Mouse (Mus musculus): ENCODE measurements at regions not wholly inside any gene's neighbourhood (a gene's known extent, or its start where the extent isn't known, plus 50 kb on each side); places are given as distances from the start of the nearest gene placed in this dataset.
"Not testable (repeated sequence)": the region's sequence is repeated elsewhere in the genome, so short reads cannot be mapped to it uniquely, and the experiment has no call there.

DNA sequence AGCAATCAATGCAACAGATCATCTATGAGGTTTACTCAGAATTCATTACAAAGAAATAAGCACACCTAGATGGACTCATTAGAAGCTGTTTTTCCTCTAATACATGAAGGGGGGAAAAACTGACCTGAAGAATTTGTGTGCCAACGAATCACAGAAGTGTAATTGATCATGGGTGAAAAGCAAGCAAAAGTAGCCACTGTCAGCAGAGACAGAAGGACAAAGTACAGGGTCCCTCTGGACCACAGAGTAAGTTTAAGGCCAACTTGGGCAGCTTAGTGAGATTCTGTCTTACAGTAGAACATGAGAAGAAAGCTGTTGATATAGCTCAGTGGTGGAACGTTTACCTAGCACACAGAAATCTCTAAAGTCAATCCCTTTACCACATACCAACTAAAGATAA is 523.7 kb downstream of the Synb start:
- no peaks in the 10 kb centered on the region for H3K36me3 ChIP-seq
- ATAC-seq, result no peak
- H3K9ac ChIP-seq (replicated peaks), result no peak overlapping the region
- no peaks in the 10 kb centered on the region for H3K4me1 ChIP-seq (replicated peaks)
- no peak overlapping the region for H3K27ac ChIP-seq
- no peak overlapping the region for H3K4me3 ChIP-seq (replicated peaks)
- H3K4me2 ChIP-seq (replicated peaks), result no peak overlapping the region
- no peaks in the 10 kb centered on the region for H3K27me3 ChIP-seq
- 89% methylated on average over 2 of the region's 2 CpGs for WGBS
- no peaks in the 10 kb centered on the region for H3K9me3 ChIP-seq

DNA sequence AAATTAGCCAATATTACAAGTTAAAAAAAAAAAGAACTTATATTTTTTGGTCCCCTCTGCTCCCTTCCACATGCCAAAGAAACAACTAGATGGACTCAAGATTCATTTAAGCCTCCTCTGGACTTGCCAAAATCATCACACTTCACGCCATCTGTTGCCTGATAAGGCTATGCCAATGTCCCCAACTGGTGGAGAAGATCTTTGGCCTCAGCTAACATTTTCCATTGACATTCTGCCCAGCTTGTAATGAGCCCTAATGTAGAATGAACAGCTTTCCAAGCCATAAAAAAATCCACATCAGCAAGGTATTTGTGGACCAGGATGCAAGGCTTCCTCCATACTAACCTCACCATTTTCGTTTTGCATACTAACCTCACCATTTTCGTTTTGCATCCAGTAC is 531.2 kb downstream of the Synb start:
- no peak overlapping the region for H3K9ac ChIP-seq (replicated peaks)
- no peak overlapping the region for H3K4me2 ChIP-seq (replicated peaks)
- no peak overlapping the region for H3K27ac ChIP-seq
- 90% methylated on average over 3 of the region's 3 CpGs for WGBS
- ATAC-seq, result no peak
- no peaks in the 10 kb centered on the region for H3K27me3 ChIP-seq
- H3K9me3 ChIP-seq, result no peaks in the 10 kb centered on the region
- no peak overlapping the region for H3K4me3 ChIP-seq (replicated peaks)
- H3K4me1 ChIP-seq (replicated peaks), result no peaks in the 10 kb centered on the region
- no peaks in the 10 kb centered on the region for H3K36me3 ChIP-seq

DNA sequence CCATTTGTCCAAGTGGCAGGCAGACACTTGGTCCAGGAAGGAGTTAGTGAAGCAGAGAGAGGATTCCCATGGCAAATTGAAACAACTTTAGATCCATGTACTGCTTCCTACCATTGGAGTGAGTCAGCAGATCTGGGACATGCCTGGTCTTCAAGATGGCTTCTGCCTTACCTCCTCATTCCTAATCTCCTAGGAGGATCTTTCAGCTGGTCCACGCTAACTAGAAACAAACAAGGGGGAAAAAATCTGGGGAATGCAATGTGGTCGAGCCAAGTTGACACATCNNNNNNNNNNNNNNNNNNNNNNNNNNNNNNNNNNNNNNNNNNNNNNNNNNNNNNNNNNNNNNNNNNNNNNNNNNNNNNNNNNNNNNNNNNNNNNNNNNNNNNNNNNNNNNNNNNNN is 549.4 kb downstream of the Synb start:
- Histone ChIP-seq H3K4me1 (replicated peaks) (no peaks in the 10 kb centered on the region), H3K27ac (no peak overlapping the region), H3K9ac (replicated peaks) (no peak overlapping the region), H3K27me3 (no peaks in the 10 kb centered on the region), H3K9me3 (no peaks in the 10 kb centered on the region), H3K4me2 (replicated peaks) (no peak overlapping the region), H3K4me3 (replicated peaks) (no peak overlapping the region), H3K36me3 (no peaks in the 10 kb centered on the region)
- 83% methylated on average over 2 of the region's 2 CpGs for WGBS
- no peak for ATAC-seq

DNA sequence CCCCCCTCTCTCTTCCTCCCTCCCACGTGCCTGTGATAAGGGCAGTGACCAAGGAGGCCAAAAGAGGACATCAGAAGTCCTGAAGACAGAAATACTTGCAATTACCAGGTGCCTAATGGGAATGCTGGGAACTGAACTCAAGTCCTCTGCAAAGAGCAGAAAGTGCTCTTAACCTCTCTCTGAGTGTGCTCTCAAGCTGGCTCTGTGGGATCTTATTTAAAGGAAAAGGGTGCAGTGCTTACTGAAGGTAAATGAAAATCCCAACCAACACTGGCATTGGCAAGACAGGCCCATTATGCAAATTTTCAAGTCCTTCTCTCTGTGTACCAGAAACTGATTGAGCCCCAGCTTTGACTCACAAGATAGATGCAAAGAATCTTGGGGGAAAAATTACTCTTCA is 555.6 kb downstream of the Synb start:
- H3K9ac ChIP-seq (replicated peaks), result no peak overlapping the region
- ATAC-seq, result no peak
- H3K27me3 ChIP-seq, result no peaks in the 10 kb centered on the region
- H3K36me3 ChIP-seq, result no peaks in the 10 kb centered on the region
- H3K9me3 ChIP-seq, result no peaks in the 10 kb centered on the region
- H3K4me3 ChIP-seq (replicated peaks), result no peak overlapping the region
- H3K4me2 ChIP-seq (replicated peaks), result no peak overlapping the region
- no CpG with 5 or more reads among the region's 1 CpGs for WGBS
- no peaks in the 10 kb centered on the region for H3K4me1 ChIP-seq (replicated peaks)
- no peak overlapping the region for H3K27ac ChIP-seq

DNA sequence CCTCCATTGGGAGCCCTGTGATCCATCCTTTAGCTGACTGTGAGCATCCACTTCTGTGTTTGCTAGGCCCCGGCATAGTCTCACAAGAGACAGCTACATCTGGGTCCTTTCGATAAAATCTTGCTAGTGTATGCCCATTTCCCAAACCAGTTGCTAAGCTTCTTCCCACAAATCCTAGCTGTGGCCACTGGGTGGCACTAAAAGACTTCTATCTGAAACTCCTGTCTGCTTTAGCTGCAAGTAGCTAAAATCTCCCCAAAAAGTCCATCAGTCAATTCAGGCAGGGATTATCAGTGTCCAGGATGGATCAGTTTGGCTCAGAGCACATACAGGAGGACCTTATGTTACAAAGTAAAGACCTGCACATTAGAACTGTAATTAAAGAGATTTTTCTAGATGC is 558.3 kb downstream of the Synb start:
- not testable (repeated sequence) for H3K36me3 ChIP-seq; H3K27me3 ChIP-seq; ATAC-seq; H3K27ac ChIP-seq; H3K4me1 ChIP-seq (replicated peaks); H3K9me3 ChIP-seq; H3K4me2 ChIP-seq (replicated peaks); H3K9ac ChIP-seq (replicated peaks); H3K4me3 ChIP-seq (replicated peaks)
- 59% methylated on average over 2 of the region's 2 CpGs for WGBS

DNA sequence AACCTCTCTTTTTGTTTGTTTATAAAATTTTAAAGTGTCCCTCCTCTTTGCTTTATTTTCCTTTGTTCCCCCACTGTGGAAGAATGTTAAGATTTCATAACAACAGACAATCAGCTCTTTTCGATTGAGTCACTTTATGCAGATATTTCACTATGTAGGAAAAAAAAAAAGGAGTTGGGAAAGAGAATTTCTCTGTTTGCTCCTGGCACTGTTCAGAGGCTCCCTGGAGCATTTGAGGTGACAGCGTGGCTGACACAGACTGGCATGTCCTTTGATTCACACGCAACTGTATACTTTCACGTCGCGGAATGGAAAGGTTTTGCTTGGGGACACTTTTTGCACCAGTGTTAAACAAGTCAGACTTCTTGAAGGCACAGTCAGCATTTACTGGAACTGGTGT is 572.9 kb downstream of the Synb start:
- Histone ChIP-seq H3K4me2 (replicated peaks) (no peak overlapping the region), H3K4me1 (replicated peaks) (no peaks in the 10 kb centered on the region)

DNA sequence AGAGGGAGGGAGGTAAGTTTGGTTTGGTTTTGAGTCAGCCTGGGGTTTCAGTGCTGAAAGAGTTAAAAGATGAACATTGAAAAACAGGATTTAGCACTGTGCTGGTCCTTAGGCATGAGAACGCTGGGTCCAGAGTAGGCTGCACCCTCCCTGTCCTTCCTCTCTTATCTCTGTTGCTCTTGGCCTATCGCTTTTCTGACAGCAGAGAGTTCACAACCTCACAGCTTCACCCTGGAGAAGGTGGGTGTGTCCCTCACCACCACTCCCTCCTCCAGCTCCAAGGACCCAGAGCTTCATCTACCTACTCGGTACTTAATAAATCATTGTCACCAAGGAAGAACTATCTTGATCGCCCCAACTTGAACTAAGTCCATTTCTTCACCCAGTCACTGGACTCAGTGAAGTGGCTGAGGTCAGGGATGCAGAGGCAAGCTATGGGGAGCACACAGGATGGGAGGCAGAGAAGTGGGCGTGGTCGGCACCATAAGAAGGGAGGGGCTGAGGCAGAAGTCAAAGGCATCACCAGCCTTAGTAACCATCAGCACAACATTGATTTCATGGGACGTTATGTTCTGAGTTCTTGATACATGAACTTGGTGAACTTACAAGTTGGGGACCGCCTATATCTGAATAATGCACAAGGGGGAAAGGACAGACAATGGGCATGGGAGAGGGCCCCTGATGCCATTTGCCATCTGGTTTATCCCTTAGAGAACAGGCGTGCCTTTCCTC is 574.5 kb downstream of the Synb start:
- Histone ChIP-seq H3K4me3 (replicated peaks) (no peak overlapping the region), H3K9ac (replicated peaks) (no peak overlapping the region), H3K4me2 (replicated peaks) (no peak overlapping the region), H3K27me3 (no peaks in the 10 kb centered on the region), H3K4me1 (replicated peaks) (no peaks in the 10 kb centered on the region), H3K36me3 (no peaks in the 10 kb centered on the region), H3K9me3 (no peaks in the 10 kb centered on the region), H3K27ac (no peak overlapping the region)
- 83% methylated on average over 9 of the region's 9 CpGs for WGBS
- ATAC-seq, result no peak

More for the DNA sequence above, 572.9 kb downstream of the Synb start:
- H3K27ac ChIP-seq, result no peak overlapping the region
- ATAC-seq, result no peak
- H3K27me3 ChIP-seq, result no peaks in the 10 kb centered on the region
- WGBS, result 50% methylated on average over 6 of the region's 6 CpGs
- no peak overlapping the region for H3K9ac ChIP-seq (replicated peaks)
- H3K4me3 ChIP-seq (replicated peaks), result no peak overlapping the region
- H3K36me3 ChIP-seq, result no peaks in the 10 kb centered on the region
- H3K9me3 ChIP-seq, result no peaks in the 10 kb centered on the region

DNA sequence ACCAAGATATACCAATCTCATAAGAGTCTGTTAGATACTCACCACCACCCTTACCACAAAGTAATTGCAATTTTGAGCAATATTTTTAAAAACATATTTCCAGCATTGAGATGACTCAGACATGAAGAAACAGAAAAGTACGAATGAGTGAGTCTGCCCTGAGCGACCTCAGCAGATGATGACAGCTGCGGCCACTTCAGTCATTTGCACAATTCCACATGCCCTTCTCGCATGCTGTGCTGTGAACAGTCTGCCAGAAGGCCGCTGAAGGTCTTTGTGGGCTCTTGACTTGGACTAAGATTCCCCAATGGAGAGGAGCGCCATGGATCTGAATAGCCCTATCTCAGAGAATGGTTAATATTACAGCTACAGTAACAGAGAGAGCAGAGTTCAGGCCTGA is 575.3 kb downstream of the Synb start:
- no peak for ATAC-seq
- 91% methylated on average over 6 of the region's 6 CpGs for WGBS
- Histone ChIP-seq H3K4me1 (replicated peaks) (no peaks in the 10 kb centered on the region), H3K4me3 (replicated peaks) (no peak overlapping the region), H3K9ac (replicated peaks) (no peak overlapping the region), H3K27ac (no peak overlapping the region), H3K27me3 (no peaks in the 10 kb centered on the region), H3K36me3 (no peaks in the 10 kb centered on the region), H3K9me3 (no peaks in the 10 kb centered on the region), H3K4me2 (replicated peaks) (no peak overlapping the region)

All from midbrain, embryonic 13.5 days (tissue).